Mouse (Mus musculus): ENCODE measurements around the gene Pik3r5. TPM values are rescaled to one million over a fixed set of nuclear protein-coding genes. Genes with fewer than 3 reads are reported as not detected.
A peak's percentile ranks its signal among the peaks of the same experiment; 100 is the strongest.

Pik3r5 gene
- total RNA-seq, 1 experiment = 0.94 TPM

DNA sequence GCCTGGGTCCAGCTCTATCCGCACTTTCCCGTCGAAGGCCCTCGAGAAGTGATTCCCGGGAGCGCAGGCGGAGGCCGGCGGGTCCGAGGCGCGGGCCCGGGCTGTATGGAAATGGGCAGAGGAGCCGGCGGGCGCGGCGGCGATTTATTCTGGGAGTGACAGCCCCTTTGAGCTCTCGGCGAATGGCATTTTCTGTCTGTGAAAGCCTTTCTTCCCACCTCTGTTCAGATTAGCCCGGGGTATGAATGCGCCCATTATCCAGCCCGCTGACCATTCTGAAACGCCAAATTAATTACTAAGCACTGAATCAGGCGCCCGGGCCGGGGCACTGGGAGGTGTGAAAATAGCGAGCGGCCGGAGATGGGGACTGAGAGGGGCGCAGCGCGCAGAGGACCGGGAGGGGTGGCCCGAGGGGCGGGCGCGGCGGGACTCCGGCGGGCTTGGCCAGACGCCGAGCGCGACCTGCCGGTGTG, 32.3 kb upstream of the Pik3r5 start:
- TF ChIP-seq MAFK (IDR thresholded peaks at IDR 0.05; ENCODE audit: insufficient read depth, low read depth, low read length) (no peak), CHD2 (IDR thresholded peaks at IDR 0.05; ENCODE audit: low read depth, low read length) (no peak), ZNF384 (IDR thresholded peaks at IDR 0.05; ENCODE audit: low read depth, low read length) (no peak), ZC3H11A (IDR thresholded peaks at IDR 0.05; ENCODE audit: borderline replicate concordance, low read depth, low read length) (no peak), HCFC1 (IDR thresholded peaks at IDR 0.05; ENCODE audit: borderline replicate concordance, insufficient read depth, low read length) (no peak)
- in situ Hi-C loops (cut with MboI; ENCODE audit: low sequenced_read_pairs in 2 of 2, unreplicated experiment in 2 of 2) = loop anchor here (10.0 to 25.0 kb wide), 2 partner anchors 387 to 405 kb away; no protein-coding TSS in a partner anchor
- H3K4me1 ChIP-seq (ENCODE audit: control insufficient read depth in 2 of 2, insufficient read depth in 2 of 2, low read length in 2 of 2, poor library complexity in 1 of 2) = peaks cover 0 to 22% of the 10 kb centered on the region in 2 experiments; a peak in 2 of 4 replicates
- H3K27ac ChIP-seq (ENCODE audit: insufficient read depth, low read depth, low read length, poor library complexity, severe bottlenecking) = no peak overlapping the region; the same call in 1 of the 2 replicates
- H3K9me3 ChIP-seq (ENCODE audit: control insufficient read depth, insufficient read depth, low read depth, low read length) = no peaks in the 10 kb centered on the region
- DNase-seq (ENCODE audit: low read depth, low spot score) = no peak
- peak overlapping the region; percentile 58 to 84 for H3K4me3 ChIP-seq (ENCODE audit: insufficient read depth in 1 of 2, low read depth in 1 of 2, low read length in 2 of 2, poor library complexity in 1 of 2, severe bottlenecking in 1 of 2)
- peaks cover 4% of the 10 kb centered on the region; the same call in 1 of the 2 replicates for H3K36me3 ChIP-seq (ENCODE audit: control insufficient read depth, insufficient read depth, low read length, poor library complexity, severe bottlenecking)
- peak overlapping the region; percentile 55 for H3K9ac ChIP-seq (ENCODE audit: insufficient read depth, low read depth, low read length, poor library complexity, severe bottlenecking)

DNA sequence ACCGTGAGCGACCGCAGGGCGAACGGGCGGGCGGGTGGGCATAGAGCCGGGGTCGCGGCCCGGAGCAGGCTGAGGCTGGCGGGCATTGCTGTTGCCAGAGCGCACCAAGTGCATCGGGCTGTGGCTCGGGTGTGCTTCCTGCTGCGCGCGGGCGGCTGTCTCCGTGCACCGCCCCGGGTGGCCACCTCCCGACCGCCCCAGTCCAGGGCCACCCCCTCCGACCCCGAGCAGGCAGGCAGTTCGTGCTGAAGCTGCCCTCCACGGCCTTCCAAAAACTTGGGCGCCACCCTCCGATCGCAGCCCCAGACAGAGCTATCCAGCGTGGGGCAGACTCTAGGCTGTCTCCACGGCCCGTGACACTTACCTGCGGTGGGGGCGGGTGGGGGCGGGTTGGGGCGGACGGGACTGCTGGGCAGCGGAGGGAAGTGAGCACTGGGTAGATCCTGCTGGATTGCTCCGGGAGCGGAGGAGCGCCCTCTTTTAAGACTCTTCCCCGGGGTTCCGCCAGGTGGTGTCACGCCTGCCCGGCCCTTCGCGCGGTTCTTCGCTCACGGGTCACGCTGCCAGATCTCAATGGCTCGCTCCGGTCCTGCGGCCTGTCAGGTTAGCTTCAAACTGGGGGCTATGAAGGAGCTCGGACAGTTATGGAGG, 31.8 kb upstream of the Pik3r5 start:
- H3K36me3 ChIP-seq (ENCODE audit: control insufficient read depth, insufficient read depth, low read length, poor library complexity, severe bottlenecking) = peaks cover 4% of the 10 kb centered on the region; the same call in 1 of the 2 replicates
- H3K4me3 ChIP-seq (ENCODE audit: insufficient read depth in 1 of 2, low read depth in 1 of 2, low read length in 2 of 2, poor library complexity in 1 of 2, severe bottlenecking in 1 of 2) = peak overlapping the region; percentile 50 to 84
- peak overlapping the region; percentile 20; the same call in 1 of the 2 replicates for H3K27ac ChIP-seq (ENCODE audit: insufficient read depth, low read depth, low read length, poor library complexity, severe bottlenecking)
- no peak for TF ChIP-seq MAFK (IDR thresholded peaks at IDR 0.05; ENCODE audit: insufficient read depth, low read depth, low read length)
- no peak for TF ChIP-seq CHD2 (IDR thresholded peaks at IDR 0.05; ENCODE audit: low read depth, low read length)
- no peak for TF ChIP-seq HCFC1 (IDR thresholded peaks at IDR 0.05; ENCODE audit: borderline replicate concordance, insufficient read depth, low read length)
- TF ChIP-seq ZNF384 (IDR thresholded peaks at IDR 0.05; ENCODE audit: low read depth, low read length) = no peak
- no peak for TF ChIP-seq ZC3H11A (IDR thresholded peaks at IDR 0.05; ENCODE audit: borderline replicate concordance, low read depth, low read length)
- peak overlapping the region; percentile 64 for H3K9ac ChIP-seq (ENCODE audit: insufficient read depth, low read depth, low read length, poor library complexity, severe bottlenecking)
- in situ Hi-C loops (cut with MboI; ENCODE audit: low sequenced_read_pairs in 2 of 2, unreplicated experiment in 2 of 2) = loop anchor here (10.0 to 25.0 kb wide), 2 partner anchors 388 to 405 kb away; no protein-coding TSS in a partner anchor
- DNase-seq (ENCODE audit: low read depth, low spot score) = no peak
- H3K4me1 ChIP-seq (ENCODE audit: control insufficient read depth in 2 of 2, insufficient read depth in 2 of 2, low read length in 2 of 2, poor library complexity in 1 of 2) = peaks cover 0 to 17% of the 10 kb centered on the region in 2 experiments; a peak in 2 of 4 replicates
- H3K9me3 ChIP-seq (ENCODE audit: control insufficient read depth, insufficient read depth, low read depth, low read length) = no peaks in the 10 kb centered on the region

DNA sequence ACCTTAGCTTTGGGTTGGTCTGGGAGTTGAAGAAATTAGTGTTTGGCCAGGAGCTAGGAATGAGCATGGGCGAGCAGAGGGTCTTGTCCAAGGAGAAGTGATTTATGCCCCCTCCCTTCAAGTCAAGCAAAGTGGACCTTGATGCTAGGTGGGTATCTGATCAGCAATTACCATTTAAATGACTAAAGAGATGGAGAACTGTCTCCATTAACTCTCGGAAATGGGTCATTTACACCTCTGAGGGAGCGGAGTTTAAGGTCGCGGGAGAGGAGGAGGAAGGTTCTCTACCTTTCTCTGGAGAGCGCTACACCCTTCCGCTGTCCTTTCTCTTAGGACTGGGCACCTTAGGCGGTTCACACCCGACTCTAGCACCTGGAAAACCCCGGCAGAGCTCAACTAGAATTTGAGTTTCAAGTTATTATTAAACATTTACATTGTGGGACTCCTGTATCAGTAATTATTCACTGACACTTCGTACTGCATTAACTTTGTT, 31.1 kb upstream of the Pik3r5 start, which contains the start of gene Ntn1:
Ntn1 (minus strand) TSS at position 97 of the 493 bp plus-strand sequence.
- peak within 1 kb of the TSS; percentile 20; the same call in 1 of the 2 replicates for H3K27ac ChIP-seq (ENCODE audit: insufficient read depth, low read depth, low read length, poor library complexity, severe bottlenecking)
- in situ Hi-C loops (cut with MboI; ENCODE audit: low sequenced_read_pairs in 2 of 2, unreplicated experiment in 2 of 2) = loop anchor here (10.0 to 25.0 kb wide), 2 partner anchors 388 to 406 kb away; no protein-coding TSS in a partner anchor

DNA sequence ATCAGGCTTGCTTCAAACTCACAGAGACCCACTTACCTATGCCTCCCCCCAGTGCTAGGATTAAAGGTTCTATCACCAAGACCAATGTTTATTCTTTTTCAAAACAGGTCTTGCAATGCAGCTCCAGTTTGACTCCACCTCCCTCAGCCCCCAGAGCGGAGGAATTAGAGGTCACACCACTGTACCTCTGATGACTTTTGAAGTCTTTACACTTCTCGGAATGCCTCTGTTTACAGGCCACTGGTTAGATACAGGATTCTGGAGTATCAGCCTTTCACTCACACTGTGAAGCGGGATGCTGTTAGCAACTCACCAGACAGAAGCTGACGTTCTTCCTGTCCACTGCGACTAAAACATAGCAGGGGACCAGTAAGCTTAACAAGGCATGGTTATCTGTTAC, 30.5 kb upstream of the Pik3r5 start:
- H3K9ac ChIP-seq (ENCODE audit: insufficient read depth, low read depth, low read length, poor library complexity, severe bottlenecking) = no peak overlapping the region
- TF ChIP-seq MAFK (IDR thresholded peaks at IDR 0.05; ENCODE audit: insufficient read depth, low read depth, low read length) = no peak
- no peak for TF ChIP-seq HCFC1 (IDR thresholded peaks at IDR 0.05; ENCODE audit: borderline replicate concordance, insufficient read depth, low read length)
- TF ChIP-seq CHD2 (IDR thresholded peaks at IDR 0.05; ENCODE audit: low read depth, low read length) = no peak
- no peak for TF ChIP-seq ZNF384 (IDR thresholded peaks at IDR 0.05; ENCODE audit: low read depth, low read length)
- no peak for TF ChIP-seq ZC3H11A (IDR thresholded peaks at IDR 0.05; ENCODE audit: borderline replicate concordance, low read depth, low read length)
- peaks cover 0 to 13% of the 10 kb centered on the region in 2 experiments; a peak in 2 of 4 replicates for H3K4me1 ChIP-seq (ENCODE audit: control insufficient read depth in 2 of 2, insufficient read depth in 2 of 2, low read length in 2 of 2, poor library complexity in 1 of 2)
- no peak overlapping the region for H3K27ac ChIP-seq (ENCODE audit: insufficient read depth, low read depth, low read length, poor library complexity, severe bottlenecking)
- peaks cover 4% of the 10 kb centered on the region; the same call in 1 of the 2 replicates for H3K36me3 ChIP-seq (ENCODE audit: control insufficient read depth, insufficient read depth, low read length, poor library complexity, severe bottlenecking)
- DNase-seq (ENCODE audit: low read depth, low spot score) = no peak
- H3K4me3 ChIP-seq (ENCODE audit: insufficient read depth in 1 of 2, low read depth in 1 of 2, low read length in 2 of 2, poor library complexity in 1 of 2, severe bottlenecking in 1 of 2) = no peak overlapping the region
- H3K9me3 ChIP-seq (ENCODE audit: control insufficient read depth, insufficient read depth, low read depth, low read length) = no peaks in the 10 kb centered on the region
- in situ Hi-C loops (cut with MboI; ENCODE audit: low sequenced_read_pairs in 2 of 2, unreplicated experiment in 2 of 2) = loop anchor here (10.0 to 25.0 kb wide), 2 partner anchors 389 to 407 kb away; no protein-coding TSS in a partner anchor

More for the DNA sequence above, 31.1 kb upstream of the Pik3r5 start, which contains the start of gene Ntn1:
- Histone ChIP-seq H3K9me3 (ENCODE audit: control insufficient read depth, insufficient read depth, low read depth, low read length) (no peaks in the 10 kb centered on the region), H3K4me1 (ENCODE audit: control insufficient read depth in 2 of 2, insufficient read depth in 2 of 2, low read length in 2 of 2, poor library complexity in 1 of 2) (peaks cover 0 to 13% of the 10 kb centered on the region in 2 experiments; a peak in 2 of 4 replicates), H3K4me3 (ENCODE audit: insufficient read depth in 1 of 2, low read depth in 1 of 2, low read length in 2 of 2, poor library complexity in 1 of 2, severe bottlenecking in 1 of 2) (peak within 1 kb of the TSS; percentile 58 to 84), H3K36me3 (ENCODE audit: control insufficient read depth, insufficient read depth, low read length, poor library complexity, severe bottlenecking) (peaks cover 4% of the 10 kb centered on the region; the same call in 1 of the 2 replicates), H3K9ac (ENCODE audit: insufficient read depth, low read depth, low read length, poor library complexity, severe bottlenecking) (peak within 1 kb of the TSS; percentile 64)
- DNase-seq (ENCODE audit: low read depth, low spot score) = peak; percentile 83
- TF ChIP-seq ZNF384 (IDR thresholded peaks at IDR 0.05; ENCODE audit: low read depth, low read length) = no peak
